In genomic region chr15:90225058-90225575, GRCm38 (mm10) we compare ENCODE assay signal across 8 mouse cellular contexts. TPM values are rescaled to one million over a fixed set of nuclear protein-coding genes. Genes with fewer than 3 reads are reported as not detected.
DNase-seq lines count a peak whose midpoint lies in the region; ATAC-seq and TF ChIP-seq lines count a peak whose summit lies in the region.

No protein-coding gene starts in this region.

- peak; percentile 44; the same call in 1 of the 2 replicates for TF ChIP-seq CTCF in lung, adult 2 months (IDR thresholded peaks at IDR 0.05; ENCODE audit: insufficient read depth, low read length)

- peak overlapping the region; percentile 68 for H3K4me2 ChIP-seq in intestine, embryonic 16.5 days (ENCODE audit: low read depth, low read length)
- peak overlapping the region; percentile 81 for H3K4me2 ChIP-seq in neural tube, embryonic 15.5 days

- no peak overlapping the region for H3K27ac ChIP-seq in intestine, embryonic 16.5 days (ENCODE audit: low read length)
- no peak overlapping the region for H3K27ac ChIP-seq in neural tube, embryonic 15.5 days (replicated peaks)

- H3K9ac ChIP-seq in intestine, embryonic 16.5 days (ENCODE audit: low read depth, low read length), result 0 out of 2 replicates have a peak overlapping the region, but pooled peaks have one; percentile 98
- peak overlapping the region; percentile 81 for H3K9ac ChIP-seq in neural tube, embryonic 15.5 days (replicated peaks)

- no peaks in the 10 kb centered on the region for H3K27me3 ChIP-seq in intestine, embryonic 16.5 days (replicated peaks; ENCODE audit: control insufficient read depth, insufficient read depth, low read length)
- H3K27me3 ChIP-seq in neural tube, embryonic 15.5 days (replicated peaks), result no peaks in the 10 kb centered on the region

- peak overlapping the region; percentile 82 for H3K4me3 ChIP-seq in intestine, embryonic 16.5 days (ENCODE audit: low read length)
- H3K4me3 ChIP-seq in lung, adult 2 months (replicated peaks; ENCODE audit: extremely low read depth, low read depth, low read length), result no peak overlapping the region
- H3K4me3 ChIP-seq in neural tube, embryonic 15.5 days (replicated peaks), result peak overlapping the region; percentile 82

- 63% methylated on average over 4 of the region's 4 CpGs for WGBS in intestine, embryonic 16.5 days
- 61% methylated on average over 4 of the region's 4 CpGs for WGBS in lung, adult 2 months
- WGBS in neural tube, embryonic 15.5 days, result 69% methylated on average over 4 of the region's 4 CpGs

- H3K36me3 ChIP-seq in intestine, embryonic 16.5 days (ENCODE audit: control insufficient read depth, insufficient read depth, low read length), result peaks cover 3% of the 10 kb centered on the region; the same call in 1 of the 2 replicates
- peaks cover 30% of the 10 kb centered on the region for H3K36me3 ChIP-seq in neural tube, embryonic 15.5 days

- DNase-seq in ZHBTc4 (ENCODE audit: low read depth, low spot score), result peak; percentile 89
- no peak for DNase-seq in lung, adult 2 months
- no peak for DNase-seq in urinary bladder, adult 2 months (ENCODE audit: low spot score)
- no peak for DNase-seq in layer of hippocampus, adult 18-20 months (ENCODE audit: low spot score in 2 of 2)

- no peaks in the 10 kb centered on the region for H3K9me3 ChIP-seq in intestine, embryonic 16.5 days (ENCODE audit: control insufficient read depth, low read length)
- no peaks in the 10 kb centered on the region for H3K9me3 ChIP-seq in neural tube, embryonic 15.5 days (replicated peaks)

- peak; percentile 35 for ATAC-seq in CD4-positive, CD25-positive, alpha-beta regulatory T cell, adult 4 months
- peak; percentile 73 for ATAC-seq in erythroid progenitor cell, adult 5-6 weeks (replicated peaks; ENCODE audit: low FRiP score, poor library complexity, severe bottlenecking)
- no peak for ATAC-seq in intestine, embryonic 16.5 days
- ATAC-seq in neural tube, embryonic 15.5 days (ENCODE audit: low FRiP score), result no peak

- no peak for TF ChIP-seq POLR2A in lung, adult 2 months (IDR thresholded peaks at IDR 0.05; ENCODE audit: borderline replicate concordance, extremely low read depth, low read depth, low read length)

- H3K4me1 ChIP-seq in intestine, embryonic 16.5 days (ENCODE audit: control insufficient read depth, insufficient read depth, low read length), result peaks cover 7% of the 10 kb centered on the region; the same call in 1 of the 2 replicates
- no peaks in the 10 kb centered on the region for H3K4me1 ChIP-seq in lung, adult 2 months (ENCODE audit: control insufficient read depth, insufficient read depth, low read length)
- peaks cover 22% of the 10 kb centered on the region for H3K4me1 ChIP-seq in neural tube, embryonic 15.5 days

RNA-seq across cellular contexts. Expression of gene Alg10b, which starts 1.0 kb away (rescaled TPM):
- 10 to 100 TPM in 1 of 2 experiments, 1 to 10 TPM in 1; 8.3 to 12.8 TPM for polyA plus RNA-seq in CD4-positive, CD25-positive, alpha-beta regulatory T cell, adult 4 months (2017; shearing (Covaris generic))
- 16.8 and 17.7 TPM in 2 replicates for total RNA-seq in erythroid progenitor cell, adult 5-6 weeks (2015; ENCODE audit: low replicate concordance)
- 6.9 and 8.0 TPM in 2 replicates for total RNA-seq in erythroid progenitor cell, adult 5-6 weeks (2017; ENCODE audit: low replicate concordance)
- 24.4 and 25.0 TPM in 2 replicates for polyA plus RNA-seq in intestine, embryonic 16.5 days (2015; fragmentation: Nextera tagmentation; extraction: Ambion mirVana)
- polyA plus RNA-seq in lung, adult 2 months (2012; rRNA removed), result 7.4 and 11.5 TPM in 2 replicates
- 38.6 and 39.1 TPM in 2 replicates for polyA plus RNA-seq in neural tube, embryonic 15.5 days (2015; fragmentation: Nextera tagmentation; extraction: Ambion mirVana)
- 15.4 and 16.0 TPM in 2 replicates for polyA plus RNA-seq in urinary bladder, adult 2 months (2012; rRNA removed)
- total RNA-seq in layer of hippocampus, adult 18-20 months (2021), result 10 to 100 TPM; 28.0 to 30.1 TPM

Comparison
In these comparisons a context has a peak if more than half of its experiments do, and no peak if none do; other contexts are left out.
1. ATAC-seq: peak in CD4-positive, CD25-positive, alpha-beta regulatory T cell, adult 4 months (single experiment) and erythroid progenitor cell, adult 5-6 weeks (single experiment); none in intestine, embryonic 16.5 days (single experiment) and neural tube, embryonic 15.5 days (single experiment).